18 mouse cellular contexts compared by ENCODE assay signal in the genomic region with DNA sequence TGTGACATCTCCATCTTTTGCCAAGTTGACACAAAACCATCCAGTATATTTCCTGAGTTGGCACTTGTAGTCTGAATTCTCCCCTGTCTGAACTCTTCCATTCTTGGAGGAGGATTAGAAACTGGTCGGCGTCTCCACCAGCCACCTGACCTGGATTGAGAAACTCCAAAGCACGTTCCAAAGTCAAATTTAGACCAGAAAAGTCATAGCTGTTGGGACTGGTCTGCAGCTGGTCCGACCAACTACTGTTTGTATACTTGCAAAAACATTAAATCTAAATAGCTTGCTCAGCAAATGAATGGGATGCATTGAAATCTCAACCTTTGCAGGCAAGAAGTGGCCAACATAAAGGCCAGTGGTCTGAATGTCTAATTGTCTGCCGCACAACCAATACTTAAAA.
"Had no signal": no experiment of that assay in that cellular context is flagged by ENCODE, and none has a peak within 500 bp of the region (broad histone marks: within the 10 kb centered on the region; RNA-seq: fewer than 3 reads in every experiment).

No protein-coding gene starts in this region.

- H3K27me3 ChIP-seq: limb, embryonic 13.5 days; liver, embryonic 12.5 days; liver, embryonic 15.5 days; midbrain, embryonic 12.5 days; midbrain, embryonic 15.5 days; neural tube, embryonic 12.5 days; neural tube, embryonic 15.5 days had no signal

- H3K4me1 ChIP-seq: limb, embryonic 13.5 days; midbrain, embryonic 12.5 days; midbrain, embryonic 15.5 days; neural tube, embryonic 12.5 days; neural tube, embryonic 15.5 days had no signal

- H3K4me3 ChIP-seq: limb, embryonic 10.5 days; limb, embryonic 13.5 days; liver, embryonic 12.5 days; liver, embryonic 15.5 days; midbrain, embryonic 12.5 days; midbrain, embryonic 15.5 days; neural tube, embryonic 12.5 days; neural tube, embryonic 15.5 days had no signal

- H3K9me3 ChIP-seq: limb, embryonic 10.5 days; limb, embryonic 13.5 days; liver, embryonic 12.5 days; liver, embryonic 15.5 days; midbrain, embryonic 12.5 days; midbrain, embryonic 15.5 days; neural tube, embryonic 12.5 days; neural tube, embryonic 15.5 days had no signal

- H3K36me3 ChIP-seq: limb, embryonic 10.5 days; limb, embryonic 13.5 days; liver, embryonic 12.5 days; liver, embryonic 15.5 days; midbrain, embryonic 12.5 days; midbrain, embryonic 15.5 days; neural tube, embryonic 12.5 days; neural tube, embryonic 15.5 days had no signal

- H3K27ac ChIP-seq: kidney, postnatal 0 days; limb, embryonic 10.5 days; limb, embryonic 13.5 days; liver, embryonic 12.5 days; liver, embryonic 15.5 days; midbrain, embryonic 12.5 days; midbrain, embryonic 15.5 days; neural tube, embryonic 12.5 days; neural tube, embryonic 15.5 days had no signal

- DNase-seq: kidney, adult 2 months; kidney, postnatal 25 days; liver; lung, embryonic 14.5 days; retina, postnatal 1 day; right cerebral cortex, postnatal 25 days; spleen, adult 18-20 months; thymus, adult 18-20 months; thymus, postnatal 36 days had no signal
